Mouse (Mus musculus) midbrain, embryonic 13.5 days (tissue): Measurements from ENCODE around the gene Pla2g15. TPM values are rescaled to one million over a fixed set of nuclear protein-coding genes. Genes with fewer than 3 reads are reported as not detected.

Experiments used
- ATAC-seq: fragments of 200-750 bp; cut with Nextera tagmentation; 2 replicates; pipeline ENCODE4 v1.8.0; 2017; ENCODE audit warnings: mild to moderate bottlenecking, moderate TSS enrichment, moderate library complexity
- H3K27ac ChIP-seq: fragments of 300-500 bp; sonication (generic); 2 replicates; pipeline ENCODE4 v1.5.1; 2015; ENCODE audit warnings: inconsistent platforms, mild to moderate bottlenecking, moderate library complexity
- H3K27me3 ChIP-seq: fragments of 300-500 bp; sonication (generic); 2 replicates; pipeline ENCODE4 v1.6.1; 2015; ENCODE audit warnings: mild to moderate bottlenecking, inconsistent platforms
- H3K36me3 ChIP-seq: fragments of 300-500 bp; sonication (generic); 2 replicates; pipeline ENCODE4 v1.6.1; 2015; ENCODE audit warnings: mild to moderate bottlenecking, inconsistent platforms
- H3K4me1 ChIP-seq: fragments of 300-500 bp; sonication (generic); replicated peaks from 2 replicates; pipeline ENCODE4 v1.6.1; 2015; ENCODE audit warnings: inconsistent platforms
- H3K4me2 ChIP-seq: fragments of 300-500 bp; sonication (generic); replicated peaks from 2 replicates; pipeline ENCODE4 v1.6.1; 2015; ENCODE audit warnings: moderate library complexity, mild to moderate bottlenecking, inconsistent platforms
- H3K4me3 ChIP-seq: fragments of 300-500 bp; sonication (generic); replicated peaks from 2 replicates; pipeline ENCODE4 v1.5.1; 2015; ENCODE audit warnings: mild to moderate bottlenecking, inconsistent platforms
- H3K9ac ChIP-seq: fragments of 300-500 bp; sonication (generic); replicated peaks from 2 replicates; pipeline ENCODE4 v1.6.1; 2015; ENCODE audit warnings: mild to moderate bottlenecking, inconsistent platforms
- H3K9me3 ChIP-seq: fragments of 300-500 bp; sonication (generic); 2 replicates; pipeline ENCODE4 v1.6.1; 2016; ENCODE audit warnings: mild to moderate bottlenecking, inconsistent platforms
- WGBS: fragments of 180-500 bp; shearing (Covaris S2); methylation state at CpG from one replicate; pipeline ENCODE4 v1.1.7; 2015; 5-methylcytosine and 5-hydroxymethylcytosine counted together
- polyA plus RNA-seq: library from polyadenylated mRNA; unstranded; fragments of >200 nt; fragmentation: Nextera tagmentation; extraction: Ambion mirVana; gene quantifications from 2 replicates; pipeline ENCODE4 v1.2.1, GENCODE M21; 2015

Pla2g15 gene
- polyA plus RNA-seq = 16.8 and 18.4 TPM in 2 replicates

DNA sequence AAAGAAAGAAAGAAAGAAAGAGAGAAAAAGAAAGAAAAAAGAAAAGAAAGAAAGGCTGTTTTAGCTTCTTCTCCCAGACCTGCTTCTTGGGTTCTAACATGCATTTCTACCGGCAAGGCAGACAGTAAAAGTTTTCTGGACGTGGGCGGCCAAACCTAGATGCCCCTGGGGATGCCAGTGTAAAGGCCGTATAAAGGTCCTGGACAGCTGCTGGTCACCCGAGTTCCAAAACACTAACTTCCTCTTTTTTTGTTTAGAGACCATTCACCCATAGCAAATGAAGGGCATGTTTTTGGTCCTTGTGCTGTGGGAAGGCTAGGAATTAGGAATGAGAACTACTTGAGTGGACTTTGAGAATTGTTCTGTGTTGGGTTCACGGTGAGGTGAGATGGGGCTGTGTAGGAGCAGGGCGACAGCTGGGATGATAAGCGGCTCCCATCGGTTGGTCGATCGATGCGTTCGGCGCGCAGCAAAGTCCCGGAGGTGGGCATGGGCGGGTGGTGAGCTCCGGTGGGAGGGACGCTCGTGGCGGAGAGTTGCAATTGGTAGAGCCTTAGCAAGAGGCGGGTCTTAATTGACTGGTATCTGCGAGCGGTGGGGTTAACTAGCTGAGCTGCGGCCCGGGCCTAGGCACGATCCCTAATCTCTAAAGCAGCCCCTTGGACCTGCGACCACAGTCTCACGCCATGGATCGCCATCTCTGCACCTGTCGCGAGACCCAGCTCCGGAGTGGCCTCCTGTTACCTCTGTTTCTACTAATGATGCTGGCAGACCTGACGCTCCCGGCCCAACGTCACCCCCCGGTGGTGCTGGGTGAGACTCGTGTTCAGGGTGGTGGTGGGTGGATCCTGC, at the start of gene Pla2g15:
Pla2g15 (plus strand) TSS at position 599 of the 852 bp plus-strand sequence.
- peak within 1 kb of the TSS; percentile 19; the same call in 1 of the 2 replicates for H3K27ac ChIP-seq
- peak within 1 kb of the TSS; percentile 66 for H3K4me2 ChIP-seq
- WGBS = 3% methylated on average over 38 of the region's 38 CpGs
- peaks cover 19% of the 10 kb centered on the region for H3K4me1 ChIP-seq
- H3K9me3 ChIP-seq = no peaks in the 10 kb centered on the region
- H3K36me3 ChIP-seq = peaks cover 7% of the 10 kb centered on the region
- peak within 1 kb of the TSS; percentile 63 for H3K4me3 ChIP-seq
- H3K27me3 ChIP-seq = no peaks in the 10 kb centered on the region
- peak within 1 kb of the TSS; percentile 73 for H3K9ac ChIP-seq
- ATAC-seq = peak; percentile 99

DNA sequence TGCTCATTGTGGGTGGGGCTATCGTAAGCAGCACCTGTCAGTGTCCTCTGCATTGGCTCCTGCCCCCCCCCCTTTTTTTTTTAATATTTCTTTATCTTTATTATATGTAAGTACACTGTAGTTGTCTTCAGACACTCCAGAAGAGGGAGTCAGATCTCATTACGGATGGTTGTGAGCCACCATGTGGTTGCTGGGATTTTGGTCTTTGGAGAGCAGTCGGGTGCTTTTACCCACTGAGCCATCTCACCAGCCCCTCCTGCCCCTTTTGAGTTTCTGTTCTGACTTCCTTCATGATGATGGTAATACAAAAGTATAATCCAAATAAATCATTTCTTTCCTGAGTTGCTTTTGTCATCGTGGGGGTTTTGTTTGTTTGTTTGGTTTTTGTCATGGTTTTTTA, 47.9 kb upstream of the Pla2g15 start:
- Histone ChIP-seq H3K27me3 (no peaks in the 10 kb centered on the region), H3K4me2 (no peak overlapping the region), H3K9me3 (no peaks in the 10 kb centered on the region), H3K27ac (no peak overlapping the region), H3K36me3 (peaks cover 26% of the 10 kb centered on the region), H3K9ac (no peak overlapping the region), H3K4me1 (no peaks in the 10 kb centered on the region), H3K4me3 (no peak overlapping the region)
- WGBS = 92% methylated on average over 4 of the region's 4 CpGs
- no peak for ATAC-seq

DNA sequence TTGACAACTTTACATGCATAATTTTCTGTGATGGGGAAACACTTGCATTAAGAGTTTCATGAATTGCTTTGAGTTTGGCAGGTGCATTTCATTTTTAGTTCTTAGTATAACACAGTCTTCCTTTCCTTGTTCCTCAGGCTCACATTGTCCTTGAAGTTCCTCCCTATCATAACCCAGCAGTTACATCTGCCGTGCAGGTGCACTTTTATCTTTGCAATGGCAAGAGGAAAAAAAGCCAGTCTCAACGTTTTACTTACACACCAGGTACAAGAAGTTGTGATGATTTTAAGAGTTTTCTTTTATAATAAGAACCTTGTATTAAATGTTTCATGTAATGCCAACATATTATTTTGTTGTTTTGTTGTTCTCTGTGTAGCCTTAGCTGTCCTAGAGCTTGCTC, 46.3 kb upstream of the Pla2g15 start:
- Histone ChIP-seq H3K4me3 (no peak overlapping the region), H3K9me3 (no peaks in the 10 kb centered on the region), H3K4me2 (no peak overlapping the region), H3K36me3 (peaks cover 39% of the 10 kb centered on the region), H3K9ac (no peak overlapping the region), H3K4me1 (no peaks in the 10 kb centered on the region), H3K27ac (no peak overlapping the region), H3K27me3 (no peaks in the 10 kb centered on the region)
- ATAC-seq = no peak
- 97% methylated on average over 2 of the region's 2 CpGs for WGBS

GRCm38 (mm10) chr8:106106193-106106592, 44.0 kb upstream of the Pla2g15 start:
- 83% methylated on average over 1 of the region's 1 CpGs for WGBS
- Histone ChIP-seq H3K9ac (no peak overlapping the region), H3K9me3 (no peaks in the 10 kb centered on the region), H3K4me2 (no peak overlapping the region), H3K4me1 (no peaks in the 10 kb centered on the region), H3K36me3 (peaks cover 42% of the 10 kb centered on the region), H3K27ac (no peak overlapping the region), H3K27me3 (no peaks in the 10 kb centered on the region), H3K4me3 (no peak overlapping the region)
- no peak for ATAC-seq

GRCm38 (mm10) chr8:106108080-106108479, 42.1 kb upstream of the Pla2g15 start:
- H3K36me3 ChIP-seq = peaks cover 44% of the 10 kb centered on the region
- H3K4me1 ChIP-seq = no peaks in the 10 kb centered on the region
- 97% methylated on average over 4 of the region's 4 CpGs for WGBS
- no peaks in the 10 kb centered on the region for H3K9me3 ChIP-seq
- H3K4me3 ChIP-seq = no peak overlapping the region
- no peak overlapping the region for H3K9ac ChIP-seq
- no peak overlapping the region for H3K4me2 ChIP-seq
- no peak overlapping the region for H3K27ac ChIP-seq
- ATAC-seq = no peak
- no peaks in the 10 kb centered on the region for H3K27me3 ChIP-seq

DNA sequence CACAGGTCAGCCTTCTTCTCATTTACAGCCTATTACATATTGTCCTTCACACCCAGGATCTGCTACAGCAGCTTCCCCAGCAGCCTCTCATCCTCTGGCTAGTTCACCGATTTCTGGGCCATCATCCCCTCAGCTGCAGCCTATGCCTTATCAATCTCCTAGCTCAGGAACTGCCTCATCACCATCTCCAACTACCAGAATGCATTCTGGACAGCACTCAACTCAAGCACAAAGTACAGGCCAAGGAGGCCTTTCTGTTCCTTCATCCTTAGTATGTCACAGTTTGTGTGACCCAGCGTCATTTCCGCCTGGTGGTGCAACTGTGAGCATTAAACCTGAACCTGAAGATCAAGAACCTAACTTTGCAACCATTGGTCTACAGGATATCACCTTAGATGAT, 41.5 kb upstream of the Pla2g15 start:
- Histone ChIP-seq H3K27me3 (no peaks in the 10 kb centered on the region), H3K9me3 (no peaks in the 10 kb centered on the region), H3K4me3 (no peak overlapping the region), H3K4me2 (no peak overlapping the region), H3K36me3 (peaks cover 40% of the 10 kb centered on the region), H3K9ac (no peak overlapping the region), H3K27ac (no peak overlapping the region), H3K4me1 (no peaks in the 10 kb centered on the region)
- ATAC-seq = no peak
- WGBS = 95% methylated on average over 3 of the region's 3 CpGs

DNA sequence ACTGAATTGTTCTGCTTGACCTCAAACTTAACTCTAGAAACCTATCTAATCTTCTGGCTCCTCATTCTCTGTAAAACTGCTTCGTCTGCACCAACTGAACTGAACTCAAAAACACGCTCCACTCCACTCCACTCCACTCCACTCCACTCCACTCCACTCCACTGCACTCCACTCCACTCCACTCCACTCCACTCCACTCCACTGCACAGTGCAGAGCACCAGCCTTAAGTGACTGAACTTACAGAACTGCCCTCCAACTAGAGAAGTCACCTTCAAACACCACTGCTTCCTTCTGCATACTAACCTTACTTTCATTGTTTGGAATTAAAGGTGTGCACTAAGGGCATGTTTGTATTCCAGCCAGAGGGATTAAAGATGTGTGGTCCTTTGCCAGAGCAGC, 38.2 kb upstream of the Pla2g15 start:
- WGBS = 83% methylated on average over 2 of the region's 2 CpGs
- no peak overlapping the region for H3K9ac ChIP-seq

GRCm38 (mm10) chr8:106112514-106112913, 37.7 kb upstream of the Pla2g15 start:
- ATAC-seq = no peak
- Histone ChIP-seq H3K27ac (no peak overlapping the region), H3K4me3 (no peak overlapping the region), H3K9ac (no peak overlapping the region), H3K4me2 (no peak overlapping the region), H3K36me3 (peaks cover 43% of the 10 kb centered on the region), H3K27me3 (no peaks in the 10 kb centered on the region), H3K9me3 (no peaks in the 10 kb centered on the region), H3K4me1 (no peaks in the 10 kb centered on the region)
- WGBS = 91% methylated on average over 1 of the region's 1 CpGs

More for the DNA sequence above, 38.2 kb upstream of the Pla2g15 start:
- Histone ChIP-seq H3K4me1 (no peaks in the 10 kb centered on the region), H3K9me3 (no peaks in the 10 kb centered on the region), H3K36me3 (peaks cover 44% of the 10 kb centered on the region), H3K4me2 (no peak overlapping the region), H3K27me3 (no peaks in the 10 kb centered on the region), H3K27ac (no peak overlapping the region), H3K4me3 (no peak overlapping the region)
- no peak for ATAC-seq

DNA sequence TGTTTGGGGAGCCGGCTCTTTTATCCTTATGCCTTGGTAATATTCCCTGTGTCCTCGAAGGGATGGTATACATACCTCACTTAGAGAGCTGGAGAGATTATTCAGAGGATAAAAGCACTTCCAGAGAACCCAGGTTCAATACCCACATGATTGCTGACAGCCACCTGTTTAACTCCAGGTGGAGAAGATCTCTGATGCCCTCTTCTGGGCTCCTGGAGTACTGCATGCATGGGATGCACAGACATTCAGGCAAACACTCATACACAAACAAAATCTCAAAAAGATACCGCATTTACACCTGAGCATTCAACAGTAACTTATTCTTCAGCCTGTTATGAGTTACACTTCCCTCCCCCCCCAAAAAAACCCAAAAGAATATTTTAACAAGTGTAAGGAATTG, 34.3 kb upstream of the Pla2g15 start:
- H3K27me3 ChIP-seq = no peaks in the 10 kb centered on the region
- no peak overlapping the region for H3K9ac ChIP-seq
- H3K4me2 ChIP-seq = no peak overlapping the region
- H3K9me3 ChIP-seq = no peaks in the 10 kb centered on the region
- 95% methylated on average over 3 of the region's 3 CpGs for WGBS
- ATAC-seq = no peak
- H3K27ac ChIP-seq = no peak overlapping the region
- H3K4me1 ChIP-seq = no peaks in the 10 kb centered on the region
- H3K4me3 ChIP-seq = no peak overlapping the region
- H3K36me3 ChIP-seq = peaks cover 31% of the 10 kb centered on the region

DNA sequence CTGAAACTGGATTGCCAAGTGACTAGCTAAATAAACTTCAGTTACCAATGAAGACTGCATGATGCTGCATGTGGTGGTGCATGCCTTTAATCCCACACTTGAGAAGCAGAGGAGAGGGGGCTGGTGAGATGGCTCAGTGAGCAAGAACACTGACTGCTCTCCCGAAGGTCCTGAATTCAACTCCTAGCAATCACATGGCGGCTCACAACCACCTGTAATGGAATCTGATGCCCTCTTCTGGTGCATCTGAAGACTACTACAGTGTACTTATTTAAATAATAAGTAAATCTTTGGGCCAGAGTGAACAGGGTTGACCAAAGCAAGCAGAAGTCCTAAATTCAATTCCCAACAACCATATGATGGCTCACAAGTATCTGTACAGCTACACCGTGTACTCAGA, 26.8 kb upstream of the Pla2g15 start:
- H3K36me3 ChIP-seq = peaks cover 25% of the 10 kb centered on the region; the same call in 1 of the 2 replicates
- no peak for ATAC-seq
- H3K27me3 ChIP-seq = no peaks in the 10 kb centered on the region
- H3K9me3 ChIP-seq = no peaks in the 10 kb centered on the region
- H3K4me1 ChIP-seq = no peaks in the 10 kb centered on the region
- WGBS = 80% methylated on average over 3 of the region's 3 CpGs
- H3K4me3 ChIP-seq = no peak overlapping the region
- no peak overlapping the region for H3K27ac ChIP-seq
- no peak overlapping the region for H3K9ac ChIP-seq
- H3K4me2 ChIP-seq = no peak overlapping the region

GRCm38 (mm10) chr8:106126055-106126454, 24.1 kb upstream of the Pla2g15 start:
- no peak overlapping the region for H3K4me3 ChIP-seq
- no peak for ATAC-seq
- WGBS = 100% methylated on average over 1 of the region's 1 CpGs

DNA sequence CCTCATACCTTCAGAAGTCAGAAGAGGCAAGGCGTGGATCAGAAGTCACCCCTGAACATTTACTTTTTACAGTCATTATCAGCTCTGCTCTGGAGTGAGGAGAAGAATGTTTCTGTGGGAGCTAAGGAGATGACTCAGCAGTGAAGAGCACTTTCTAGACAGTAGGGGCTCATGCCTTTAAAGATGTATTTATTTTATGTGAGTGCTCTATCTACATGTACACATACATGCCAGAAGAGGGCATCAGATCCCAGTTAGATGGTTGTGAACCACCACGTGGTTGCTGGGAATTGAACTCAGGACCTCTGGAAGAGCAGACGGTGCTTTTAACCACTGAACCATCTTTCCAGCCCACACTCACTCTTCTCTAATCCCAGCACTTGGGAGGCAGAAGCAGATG, 23.1 kb upstream of the Pla2g15 start:
- Histone ChIP-seq H3K4me3 (no peak overlapping the region), H3K27me3 (no peaks in the 10 kb centered on the region), H3K4me2 (no peak overlapping the region), H3K9ac (no peak overlapping the region), H3K36me3 (peaks cover 38% of the 10 kb centered on the region), H3K4me1 (no peaks in the 10 kb centered on the region), H3K9me3 (no peaks in the 10 kb centered on the region), H3K27ac (no peak overlapping the region)
- no peak for ATAC-seq
- 82% methylated on average over 3 of the region's 3 CpGs for WGBS

More at GRCm38 (mm10) chr8:106126055-106126454, 24.1 kb upstream of the Pla2g15 start:
- H3K36me3 ChIP-seq = peaks cover 34% of the 10 kb centered on the region
- H3K9me3 ChIP-seq = no peaks in the 10 kb centered on the region
- H3K27me3 ChIP-seq = no peaks in the 10 kb centered on the region
- H3K4me2 ChIP-seq = no peak overlapping the region
- H3K9ac ChIP-seq = no peak overlapping the region
- H3K4me1 ChIP-seq = no peaks in the 10 kb centered on the region
- H3K27ac ChIP-seq = no peak overlapping the region
